Mouse (Mus musculus) left cerebral cortex, postnatal 36 days (tissue): Measurements from ENCODE around the gene Mcm9. TPM values are rescaled to one million over a fixed set of nuclear protein-coding genes. Genes with fewer than 3 reads are reported as not detected.
A peak's percentile ranks its signal among the peaks of the same experiment; 100 is the strongest.
"Not testable (repeated sequence)": the region's sequence is repeated elsewhere in the genome, so short reads cannot be mapped to it uniquely, and the experiment has no call there.

Experiments
- DNase-seq, 2 experiments: peaks; one replicate each; pipeline ENCODE4 v3.0.0; 2021 to 2022; ENCODE audit warnings: low spot score in 2 of 2, mixed read lengths in 1 of 2
- intact Hi-C: fragments of 180-260 bp; cut with DNase I; formaldehyde crosslinking; loops from one replicate; pipeline ENCODE4 v1.15.1; 2025
- total RNA-seq, 2 experiments: library from RNA; stranded (reverse); gene quantifications; 2 replicates each; pipeline ENCODE4 v1.2.3; 2021

Gene Mcm9
- total RNA-seq, 2 experiments from 2014 or later, result 5.8 to 6.3 TPM

- no peak for DNase-seq
- intact Hi-C loops, result loop anchor here (2.0 to 5.0 kb wide), 2 partner anchors 76 to 160 kb away; no protein-coding TSS in a partner anchor
Observed at GRCm38 (mm10) chr10:53508676-53509075, 121.6 kb downstream of the Mcm9 start.

- intact Hi-C loops, result loop anchor here (5.0 kb wide), 1 partner anchor 73 kb away; no protein-coding TSS in a partner anchor
Observed at GRCm38 (mm10) chr10:53505526-53505925, 124.7 kb downstream of the Mcm9 start.

GRCm38 (mm10) chr10:53505069-53505468 lies 125.2 kb downstream of the Mcm9 start:
- DNase-seq, result no peak
- intact Hi-C loops, result loop anchor here (5.0 kb wide), 1 partner anchor 73 kb away; no protein-coding TSS in a partner anchor

More at GRCm38 (mm10) chr10:53505526-53505925, 124.7 kb downstream of the Mcm9 start:
- no peak for DNase-seq

GRCm38 (mm10) chr10:53502875-53503816 lies 127.1 kb downstream of the Mcm9 start:
- intact Hi-C loops, result no loop called here
- DNase-seq, result peak; percentile 20 to 35

- no peak for DNase-seq
- intact Hi-C loops, result no loop called here
Observed at GRCm38 (mm10) chr10:53502471-53502870, 127.8 kb downstream of the Mcm9 start.

GRCm38 (mm10) chr10:53499518-53499917 lies 130.7 kb downstream of the Mcm9 start:
- DNase-seq, result no peak
- intact Hi-C loops, result no loop called here

- DNase-seq, intact Hi-C loops: not testable (repeated sequence)
Observed at GRCm38 (mm10) chr10:53495349-53495748, 134.9 kb downstream of the Mcm9 start.

GRCm38 (mm10) chr10:53493954-53494353 lies 136.3 kb downstream of the Mcm9 start:
- no peak for DNase-seq
- intact Hi-C loops, result no loop called here

Other genes starting within 250 kb of the Mcm9 start
- 10 to 100 TPM; 16.6 to 21.6 TPM for gene Asf1a, start 33.7 kb downstream of the Mcm9 start, total RNA-seq
- gene Fam184a, start 120.7 kb upstream of the Mcm9 start, total RNA-seq, result 10 to 100 TPM; 23.6 to 32.9 TPM